Mouse (Mus musculus) testis, adult 2 months (tissue): ENCODE data around the gene Ylpm1. TPM values are rescaled to one million over a fixed set of nuclear protein-coding genes. Genes with fewer than 3 reads are reported as not detected.

Source experiments
- H3K27ac ChIP-seq: fragments of 200-500 bp; 2 replicates; pipeline ENCODE4 v1.5.1; 2012; ENCODE audit warnings: low read depth, low read length; ENCODE audit not compliant: control insufficient read depth, insufficient read depth
- H3K27me3 ChIP-seq: fragments of 200-500 bp; 2 replicates; pipeline ENCODE4 v1.6.1; 2012; ENCODE audit warnings: mild to moderate bottlenecking, low read length, moderate library complexity; ENCODE audit not compliant: control insufficient read depth, insufficient read depth
- H3K36me3 ChIP-seq: fragments of 200-500 bp; 2 replicates; pipeline ENCODE4 v1.6.1; 2012; ENCODE audit warnings: mild to moderate bottlenecking, low read length; ENCODE audit not compliant: control insufficient read depth, insufficient read depth
- H3K4me1 ChIP-seq: fragments of 200-500 bp; 2 replicates; pipeline ENCODE4 v1.6.1; 2012; ENCODE audit warnings: low read length; ENCODE audit not compliant: control insufficient read depth, insufficient read depth
- H3K4me3 ChIP-seq: fragments of 200-500 bp; 2 replicates; pipeline ENCODE4 v1.5.1; 2012; ENCODE audit warnings: low read depth, mild to moderate bottlenecking, low read length, moderate library complexity, mixed read lengths; ENCODE audit not compliant: control insufficient read depth
- CTCF ChIP-seq: fragments of 200-500 bp; IDR thresholded peaks from 2 replicates; pipeline ENCODE4 v1.5.1; 2012; ENCODE audit warnings: low read depth, mild to moderate bottlenecking, inconsistent platforms, low read length, moderate library complexity; ENCODE audit not compliant: control insufficient read depth, insufficient read depth, insufficient replicate concordance
- POLR2A ChIP-seq: fragments of 200-500 bp; IDR thresholded peaks from 2 replicates; pipeline ENCODE4 v1.6.1; 2012; ENCODE audit warnings: low read depth, mild to moderate bottlenecking, inconsistent platforms, low read length, moderate library complexity; ENCODE audit not compliant: control insufficient read depth
- polyA plus RNA-seq: library from polyadenylated mRNA; depleted of rRNA; stranded (reverse); fragments of >200 nt; gene quantifications from 2 replicates; pipeline ENCODE4 v1.2.3, GENCODE M21; 2012

The Ylpm1 gene
- polyA plus RNA-seq, 1 experiment, result 47.1 TPM

- no peak overlapping the region for H3K27ac ChIP-seq
- H3K4me3 ChIP-seq, result no peak overlapping the region
- no peak for TF ChIP-seq POLR2A
- TF ChIP-seq CTCF, result no peak
- H3K27me3 ChIP-seq, result no peaks in the 10 kb centered on the region
- no peaks in the 10 kb centered on the region for H3K4me1 ChIP-seq
- H3K36me3 ChIP-seq, result no peaks in the 10 kb centered on the region
Measured at GRCm38 (mm10) chr12:84958794-84959356, 37.2 kb upstream of the Ylpm1 start.

DNA sequence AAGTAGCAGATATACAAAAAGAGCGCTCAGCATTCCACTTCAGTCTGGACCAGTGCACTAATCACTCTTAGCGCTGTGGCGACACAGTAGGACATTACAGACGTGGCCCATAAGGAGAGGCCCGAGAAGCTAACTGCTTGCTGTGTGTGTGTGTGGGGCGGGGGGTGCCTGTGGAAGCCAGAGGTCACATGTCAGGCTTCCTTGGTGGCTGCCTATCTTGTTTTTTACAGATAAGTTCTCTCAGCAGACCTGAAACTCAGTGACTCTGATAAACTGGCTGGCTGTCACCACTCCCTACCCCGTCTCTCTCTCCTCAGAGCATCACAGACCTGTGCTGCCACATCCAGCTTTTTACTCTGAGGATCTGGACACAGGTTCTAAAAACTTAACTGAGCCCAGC lies 33.5 kb upstream of the Ylpm1 start:
- H3K4me3 ChIP-seq, result no peak overlapping the region
- TF ChIP-seq POLR2A, result no peak
- TF ChIP-seq CTCF, result no peak
- no peak overlapping the region for H3K27ac ChIP-seq
- H3K36me3 ChIP-seq, result no peaks in the 10 kb centered on the region; the same call in 1 of the 2 replicates
- H3K27me3 ChIP-seq, result no peaks in the 10 kb centered on the region
- no peaks in the 10 kb centered on the region for H3K4me1 ChIP-seq

- Histone ChIP-seq H3K4me3 (peak overlapping the region; percentile 91; the same call in 1 of the 2 replicates), H3K27me3 (no peaks in the 10 kb centered on the region), H3K27ac (no peak overlapping the region), H3K36me3 (no peaks in the 10 kb centered on the region; the same call in 1 of the 2 replicates), H3K4me1 (peaks cover 4% of the 10 kb centered on the region)
- TF ChIP-seq POLR2A (no peak), CTCF (no peak)
Measured at GRCm38 (mm10) chr12:84968831-84969655, 27.1 kb upstream of the Ylpm1 start.

DNA sequence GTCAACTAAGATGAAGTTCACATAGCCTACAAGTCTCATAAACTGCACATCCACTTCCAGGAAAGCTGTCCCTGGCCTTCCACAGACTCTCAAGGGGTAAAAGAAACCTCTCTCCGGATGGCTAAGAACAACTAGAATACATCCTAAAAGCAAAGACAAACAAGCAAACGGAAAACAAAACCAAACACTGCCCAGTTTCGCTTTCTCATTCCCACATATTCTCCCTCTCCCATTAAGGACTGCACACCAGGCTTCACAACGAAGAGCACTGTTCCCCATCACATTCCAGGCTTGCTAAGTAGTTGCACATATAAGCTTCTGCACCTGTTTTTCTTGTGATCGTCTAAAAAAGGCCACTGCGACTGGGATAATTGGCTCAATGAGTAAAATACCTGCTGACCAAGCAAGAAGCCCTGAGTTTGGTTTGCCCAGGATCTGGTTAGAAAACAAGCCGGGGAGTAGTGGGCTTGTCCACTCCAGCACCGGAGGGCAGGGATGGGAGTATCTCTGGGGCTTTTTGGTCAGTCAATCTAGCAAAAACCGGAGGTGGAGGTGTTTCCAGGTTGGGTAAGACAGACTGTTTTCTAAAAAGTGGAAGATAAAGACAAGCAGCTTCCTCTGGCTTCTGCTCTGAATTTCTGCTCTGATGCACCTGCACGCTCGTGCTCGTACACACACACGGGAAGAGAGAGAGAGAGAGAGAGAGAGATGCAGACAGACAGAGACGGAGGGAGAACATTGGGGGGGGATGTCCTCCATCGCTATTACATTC lies 26.3 kb upstream of the Ylpm1 start:
- Histone ChIP-seq H3K27me3 (no peaks in the 10 kb centered on the region), H3K36me3 (peaks cover 1% of the 10 kb centered on the region; the same call in 1 of the 2 replicates), H3K27ac (peak overlapping the region; percentile 80), H3K4me3 (peak overlapping the region; percentile 91), H3K4me1 (peaks cover 4% of the 10 kb centered on the region)
- no peak for TF ChIP-seq POLR2A

- Histone ChIP-seq H3K4me1 (peaks cover 4% of the 10 kb centered on the region), H3K4me3 (peak within 1 kb of the TSS; percentile 91), H3K27me3 (no peaks in the 10 kb centered on the region), H3K27ac (peak within 1 kb of the TSS; percentile 80), H3K36me3 (peaks cover 1% of the 10 kb centered on the region; the same call in 1 of the 2 replicates)
- TF ChIP-seq POLR2A (peak; percentile 88), CTCF (no peak)
Measured at GRCm38 (mm10) chr12:84970428-84971096, 25.6 kb upstream of the Ylpm1 start, which contains the start of the genes Fcf1 and Arel1. Gene Fcf1, plus strand, starts transcription at chr12:84970897. Gene Arel1, minus strand, starts transcription at chr12:84970900.

DNA sequence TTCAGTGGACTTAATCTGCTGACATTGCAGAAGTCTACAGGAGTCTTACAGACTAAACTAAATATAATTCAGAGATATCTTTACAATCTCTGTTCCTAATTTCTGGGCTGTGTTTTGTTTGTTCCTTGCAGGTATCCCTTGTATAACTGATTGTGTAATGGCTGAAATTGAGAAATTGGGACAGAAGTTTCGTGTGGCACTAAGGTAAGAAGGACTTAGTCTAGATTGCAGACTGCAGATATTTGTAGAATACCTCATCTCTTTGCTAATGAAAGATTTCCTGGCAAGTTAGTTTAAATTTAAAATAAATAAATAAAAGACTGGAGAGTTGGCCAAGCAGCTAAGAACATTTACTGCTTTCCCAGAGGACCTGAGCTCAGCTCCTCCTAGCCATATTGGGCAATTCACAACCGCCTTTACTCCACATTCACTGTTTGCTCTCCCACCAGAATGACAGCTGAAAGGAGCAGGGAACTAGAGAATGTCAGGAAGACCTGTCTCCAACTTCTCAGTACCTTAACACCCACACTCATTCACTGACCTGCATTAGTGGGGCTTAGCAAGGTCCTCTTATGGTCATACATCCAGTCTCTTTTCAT lies 16.8 kb upstream of the Ylpm1 start:
- Histone ChIP-seq H3K27ac (no peak overlapping the region), H3K27me3 (no peaks in the 10 kb centered on the region), H3K4me3 (no peak overlapping the region), H3K4me1 (no peaks in the 10 kb centered on the region), H3K36me3 (peaks cover 3% of the 10 kb centered on the region)
- TF ChIP-seq POLR2A (no peak), CTCF (no peak)

- no peaks in the 10 kb centered on the region for H3K4me1 ChIP-seq
- TF ChIP-seq POLR2A, result no peak
- no peak for TF ChIP-seq CTCF
- no peaks in the 10 kb centered on the region for H3K36me3 ChIP-seq
- H3K4me3 ChIP-seq, result no peak overlapping the region
- no peak overlapping the region for H3K27ac ChIP-seq
- H3K27me3 ChIP-seq, result no peaks in the 10 kb centered on the region
Measured at GRCm38 (mm10) chr12:84989456-84989855, 6.7 kb upstream of the Ylpm1 start.
